Mouse (Mus musculus): ENCODE results near the gene Vps37c.

- TF ChIP-seq POLR2A (IDR thresholded peaks at IDR 0.05; ENCODE audit: insufficient read depth, low read depth, low read length): no peak
- TF ChIP-seq CTCF (IDR thresholded peaks at IDR 0.05): no peak
- no peak for TF ChIP-seq EP300 (IDR thresholded peaks at IDR 0.05; ENCODE audit: insufficient read depth, low read depth, low read length)
Observed at GRCm38 (mm10) chr19:10685081-10685480, 3.5 kb upstream of the Vps37c start.
